Mouse (Mus musculus) lung, adult 2 months (tissue): ENCODE data around the gene Sap30bp.

Source experiments
- CTCF ChIP-seq: fragments of 200-500 bp; IDR thresholded peaks from 2 replicates; pipeline ENCODE4 v1.5.1; 2011; ENCODE audit warnings: mild to moderate bottlenecking, low read length, control low read depth; ENCODE audit not compliant: insufficient read depth
- POLR2A ChIP-seq: fragments of 200-500 bp; IDR thresholded peaks from 2 replicates; pipeline ENCODE4 v1.6.1; 2011; ENCODE audit warnings: low read depth, mild to moderate bottlenecking, control low read depth, low read length, borderline replicate concordance; ENCODE audit errors: extremely low read depth

- TF ChIP-seq CTCF (no peak), POLR2A (no peak)
These were observed 29.5 kb upstream of the Sap30bp start for GRCm38 (mm10) chr11:115903384-115904230.
